Mouse (Mus musculus) small intestine, adult 2 months (tissue): Measurements from ENCODE around the gene Oosp2. TPM values are rescaled to one million over a fixed set of nuclear protein-coding genes. Genes with fewer than 3 reads are reported as not detected.

Experiments used
- H3K27ac ChIP-seq: fragments of 200-500 bp; 2 replicates; pipeline ENCODE4 v1.5.1; 2012; ENCODE audit warnings: low read depth, low read length, control low read depth, inconsistent platforms; ENCODE audit not compliant: insufficient read depth
- H3K27me3 ChIP-seq: fragments of 200-500 bp; 2 replicates; pipeline ENCODE4 v1.6.1; 2012; ENCODE audit warnings: mild to moderate bottlenecking, moderate library complexity, low read length, inconsistent platforms; ENCODE audit not compliant: control insufficient read depth, insufficient read depth
- H3K36me3 ChIP-seq: fragments of 200-500 bp; 2 replicates; pipeline ENCODE4 v1.6.1; 2012; ENCODE audit warnings: mild to moderate bottlenecking, low read length, control low read depth, inconsistent platforms; ENCODE audit not compliant: control insufficient read depth, insufficient read depth
- H3K4me1 ChIP-seq: fragments of 200-500 bp; 2 replicates; pipeline ENCODE4 v1.6.1; 2012; ENCODE audit warnings: low read length, inconsistent platforms, mixed read lengths; ENCODE audit not compliant: control insufficient read depth, insufficient read depth, insufficient read length
- H3K4me3 ChIP-seq: fragments of 200-500 bp; 2 replicates; pipeline ENCODE4 v1.5.1; 2012; ENCODE audit warnings: low read depth, mild to moderate bottlenecking, control low read depth, inconsistent platforms, low read length, moderate library complexity
- CTCF ChIP-seq: fragments of 200-500 bp; IDR thresholded peaks from 2 replicates; pipeline ENCODE4 v1.5.1; 2012; ENCODE audit warnings: low read depth, mild to moderate bottlenecking, control low read depth, inconsistent platforms, low read length, moderate library complexity, mixed read lengths; ENCODE audit not compliant: insufficient replicate concordance, insufficient read length; ENCODE audit errors: extremely low read depth
- POLR2A ChIP-seq: fragments of 200-500 bp; IDR thresholded peaks from 2 replicates; pipeline ENCODE4 v1.6.1; 2012; ENCODE audit warnings: low read depth, mild to moderate bottlenecking, control low read depth, inconsistent platforms, low read length, moderate library complexity
- WGBS: fragments of 180-500 bp; shearing (Covaris S2); methylation state at CpG from one replicate; pipeline ENCODE4 v1.1.7; 2018; 5-methylcytosine and 5-hydroxymethylcytosine counted together
- polyA plus RNA-seq: library from polyadenylated mRNA; depleted of rRNA; stranded (reverse); fragments of >200 nt; gene quantifications from 2 replicates; pipeline ENCODE4 v1.2.3, GENCODE M21; 2012

Oosp2 gene
- polyA plus RNA-seq, 1 experiment, result not detected

- H3K4me3 ChIP-seq, result no peak overlapping the region
- TF ChIP-seq CTCF (no peak), POLR2A (no peak)
- 72% methylated on average over 3 of the region's 3 CpGs for WGBS
- H3K36me3 ChIP-seq, result no peaks in the 10 kb centered on the region
- H3K27ac ChIP-seq, result no peak overlapping the region
- H3K27me3 ChIP-seq, result no peaks in the 10 kb centered on the region
- H3K4me1 ChIP-seq, result no peaks in the 10 kb centered on the region
These were observed 14.2 kb downstream of the Oosp2 start for GRCm38 (mm10) chr19:11646166-11646565.

- H3K36me3 ChIP-seq, result no peaks in the 10 kb centered on the region
- H3K27me3 ChIP-seq, result no peaks in the 10 kb centered on the region
- H3K27ac ChIP-seq, result no peak within 1 kb of the TSS
- no peak within 1 kb of the TSS for H3K4me3 ChIP-seq
- TF ChIP-seq CTCF (no peak), POLR2A (no peak)
- WGBS, result 56% methylated on average over 1 of the region's 1 CpGs
- H3K4me1 ChIP-seq, result no peaks in the 10 kb centered on the region
These were observed 19.6 kb downstream of the Oosp2 start, which contains the start of gene Ms4a3 for GRCm38 (mm10) chr19:11640732-11641131. Gene Ms4a3, minus strand, starts transcription at chr19:11640851.

- H3K36me3 ChIP-seq, result no peaks in the 10 kb centered on the region
- 61% methylated on average over 4 of the region's 4 CpGs for WGBS
- no peaks in the 10 kb centered on the region for H3K27me3 ChIP-seq
- no peak overlapping the region for H3K27ac ChIP-seq
- TF ChIP-seq CTCF (no peak), POLR2A (no peak)
- H3K4me3 ChIP-seq, result no peak overlapping the region
- H3K4me1 ChIP-seq, result no peaks in the 10 kb centered on the region
These were observed 21.3 kb downstream of the Oosp2 start for GRCm38 (mm10) chr19:11639038-11639437.

- Histone ChIP-seq H3K4me3 (no peak overlapping the region), H3K4me1 (no peaks in the 10 kb centered on the region), H3K27ac (no peak overlapping the region), H3K27me3 (no peaks in the 10 kb centered on the region), H3K36me3 (no peaks in the 10 kb centered on the region)
- WGBS, result 70% methylated on average over 5 of the region's 5 CpGs
- TF ChIP-seq CTCF, result no peak
- TF ChIP-seq POLR2A, result no peak
These were observed 24.8 kb downstream of the Oosp2 start for GRCm38 (mm10) chr19:11635572-11635971.

GRCm38 (mm10) chr19:11634330-11634729, 26.0 kb downstream of the Oosp2 start:
- WGBS, result 50% methylated on average over 2 of the region's 2 CpGs
- no peaks in the 10 kb centered on the region for H3K4me1 ChIP-seq

GRCm38 (mm10) chr19:11633732-11634131, 26.6 kb downstream of the Oosp2 start:
- 70% methylated on average over 1 of the region's 1 CpGs for WGBS
- no peak overlapping the region for H3K4me3 ChIP-seq
- no peak overlapping the region for H3K27ac ChIP-seq
- no peak for TF ChIP-seq POLR2A
- TF ChIP-seq CTCF, result no peak
- H3K36me3 ChIP-seq, result no peaks in the 10 kb centered on the region
- H3K4me1 ChIP-seq, result no peaks in the 10 kb centered on the region
- no peaks in the 10 kb centered on the region for H3K27me3 ChIP-seq

More at GRCm38 (mm10) chr19:11634330-11634729, 26.0 kb downstream of the Oosp2 start:
- no peaks in the 10 kb centered on the region for H3K36me3 ChIP-seq
- no peaks in the 10 kb centered on the region for H3K27me3 ChIP-seq
- no peak for TF ChIP-seq CTCF
- no peak for TF ChIP-seq POLR2A
- no peak overlapping the region for H3K4me3 ChIP-seq
- H3K27ac ChIP-seq, result no peak overlapping the region

- Histone ChIP-seq H3K4me1 (no peaks in the 10 kb centered on the region), H3K36me3 (no peaks in the 10 kb centered on the region), H3K4me3 (no peak overlapping the region), H3K27ac (no peak overlapping the region), H3K27me3 (no peaks in the 10 kb centered on the region)
- 52% methylated on average over 5 of the region's 5 CpGs for WGBS
- TF ChIP-seq POLR2A, result no peak
- no peak for TF ChIP-seq CTCF
These were observed 35.1 kb downstream of the Oosp2 start for GRCm38 (mm10) chr19:11625231-11625630.
